Mouse (Mus musculus): ENCODE data around the gene Nr1h2. TPM values are rescaled to one million over a fixed set of nuclear protein-coding genes. Genes with fewer than 3 reads are reported as not detected.

Gene Nr1h2
- polyA plus RNA-seq, 1 experiment from 2014 or later, result 71.3 TPM

- TF ChIP-seq CTCF (IDR thresholded peaks at IDR 0.05; ENCODE audit: low read depth), result no peak
- H3K4me1 ChIP-seq (replicated peaks; ENCODE audit: control insufficient read depth, insufficient read depth, low read length), result peaks cover 3% of the 10 kb centered on the region; the same call in 1 of the 2 replicates
These were observed 29.2 kb downstream of the Nr1h2 start, which contains the start of gene Mybpc2 for GRCm38 (mm10) chr7:44524502-44524901. TSS of gene Mybpc2 (minus strand) at chr7:44524656.

DNA sequence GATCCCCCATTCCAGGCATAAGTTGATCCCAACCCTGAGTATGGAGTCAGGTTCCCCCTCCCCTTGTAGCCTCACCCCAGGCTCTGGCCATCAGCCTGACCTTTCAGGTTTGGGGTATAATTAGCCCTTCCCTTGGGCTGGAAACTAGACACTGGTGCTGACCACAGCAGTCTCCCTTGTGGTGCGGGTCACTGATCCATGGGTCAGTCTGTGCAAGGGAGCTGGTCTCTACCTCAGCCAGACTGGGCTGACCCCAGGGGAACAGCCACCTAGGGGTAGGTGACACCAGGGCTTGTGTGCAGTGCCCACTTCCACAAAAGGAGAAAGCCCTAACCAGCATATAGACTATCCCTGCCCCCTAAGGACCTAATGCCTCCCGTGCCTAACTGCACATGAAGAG is 30.7 kb downstream of the Nr1h2 start:
- no peaks in the 10 kb centered on the region for H3K9me3 ChIP-seq (ENCODE audit: control insufficient read depth)
- H3K4me2 ChIP-seq (replicated peaks; ENCODE audit: low read depth), result no peak overlapping the region
- H3K4me3 ChIP-seq (ENCODE audit: low read depth, low read length), result no peak overlapping the region
- H3K9ac ChIP-seq (ENCODE audit: low read depth, low read length), result no peak overlapping the region
- peaks cover 21% of the 10 kb centered on the region for H3K27me3 ChIP-seq (replicated peaks; ENCODE audit: control insufficient read depth, insufficient read depth, low read length)
- H3K27ac ChIP-seq (ENCODE audit: low read depth, low read length), result no peak overlapping the region
- no peak for TF ChIP-seq CTCF (IDR thresholded peaks at IDR 0.05; ENCODE audit: low read depth)
- ATAC-seq, result no peak
- 75% methylated on average over 2 of the region's 2 CpGs for WGBS
- peaks cover 3% of the 10 kb centered on the region; the same call in 1 of the 2 replicates for H3K4me1 ChIP-seq (replicated peaks; ENCODE audit: control insufficient read depth, insufficient read depth, low read length)
- no peaks in the 10 kb centered on the region for H3K36me3 ChIP-seq (ENCODE audit: control insufficient read depth, insufficient read depth)

More at GRCm38 (mm10) chr7:44524502-44524901, 29.2 kb downstream of the Nr1h2 start, which contains the start of gene Mybpc2:
- 41% methylated on average over 12 of the region's 12 CpGs for WGBS
- peak within 1 kb of the TSS; percentile 2; the same call in 1 of the 2 replicates for H3K4me3 ChIP-seq (ENCODE audit: low read depth, low read length)
- peaks cover 18% of the 10 kb centered on the region for H3K27me3 ChIP-seq (replicated peaks; ENCODE audit: control insufficient read depth, insufficient read depth, low read length)
- no peak for ATAC-seq
- H3K27ac ChIP-seq (ENCODE audit: low read depth, low read length), result no peak within 1 kb of the TSS
- H3K9me3 ChIP-seq (ENCODE audit: control insufficient read depth), result no peaks in the 10 kb centered on the region
- H3K4me2 ChIP-seq (replicated peaks; ENCODE audit: low read depth), result peak within 1 kb of the TSS; percentile 55
- no peaks in the 10 kb centered on the region for H3K36me3 ChIP-seq (ENCODE audit: control insufficient read depth, insufficient read depth)
- peak within 1 kb of the TSS; percentile 26; the same call in 1 of the 2 replicates for H3K9ac ChIP-seq (ENCODE audit: low read depth, low read length)

- Histone ChIP-seq H3K4me3 (ENCODE audit: low read depth, low read length) (no peak overlapping the region), H3K27me3 (replicated peaks; ENCODE audit: control insufficient read depth, insufficient read depth, low read length) (peaks cover 21% of the 10 kb centered on the region), H3K36me3 (ENCODE audit: control insufficient read depth, insufficient read depth) (no peaks in the 10 kb centered on the region), H3K4me1 (replicated peaks; ENCODE audit: control insufficient read depth, insufficient read depth, low read length) (no peaks in the 10 kb centered on the region; the same call in 1 of the 2 replicates), H3K9me3 (ENCODE audit: control insufficient read depth) (no peaks in the 10 kb centered on the region), H3K27ac (ENCODE audit: low read depth, low read length) (no peak overlapping the region), H3K4me2 (replicated peaks; ENCODE audit: low read depth) (peak overlapping the region; percentile 46), H3K9ac (ENCODE audit: low read depth, low read length) (no peak overlapping the region)
- TF ChIP-seq CTCF (IDR thresholded peaks at IDR 0.05; ENCODE audit: low read depth), result peak; percentile 91
- no peak for ATAC-seq
- WGBS, result 2% methylated on average over 20 of the region's 20 CpGs
These were observed 32.0 kb downstream of the Nr1h2 start for GRCm38 (mm10) chr7:44521710-44522109.

- no peak overlapping the region for H3K27ac ChIP-seq (ENCODE audit: low read depth, low read length)
- H3K9me3 ChIP-seq (ENCODE audit: control insufficient read depth), result no peaks in the 10 kb centered on the region
- no peak overlapping the region for H3K4me2 ChIP-seq (replicated peaks; ENCODE audit: low read depth)
- no peak overlapping the region for H3K9ac ChIP-seq (ENCODE audit: low read depth, low read length)
- H3K27me3 ChIP-seq (replicated peaks; ENCODE audit: control insufficient read depth, insufficient read depth, low read length), result peaks cover 21% of the 10 kb centered on the region
- no peak for TF ChIP-seq CTCF (IDR thresholded peaks at IDR 0.05; ENCODE audit: low read depth)
- H3K36me3 ChIP-seq (ENCODE audit: control insufficient read depth, insufficient read depth), result no peaks in the 10 kb centered on the region
- ATAC-seq, result no peak
- H3K4me3 ChIP-seq (ENCODE audit: low read depth, low read length), result no peak overlapping the region
- 68% methylated on average over 3 of the region's 3 CpGs for WGBS
- no peaks in the 10 kb centered on the region; the same call in 1 of the 2 replicates for H3K4me1 ChIP-seq (replicated peaks; ENCODE audit: control insufficient read depth, insufficient read depth, low read length)
These were observed 32.8 kb downstream of the Nr1h2 start for GRCm38 (mm10) chr7:44520990-44521389.

GRCm38 (mm10) chr7:44519240-44519913 is 34.4 kb downstream of the Nr1h2 start:
- H3K36me3 ChIP-seq (ENCODE audit: control insufficient read depth, insufficient read depth), result no peaks in the 10 kb centered on the region
- no peak overlapping the region for H3K9ac ChIP-seq (ENCODE audit: low read depth, low read length)
- peak; percentile 30 for TF ChIP-seq CTCF (IDR thresholded peaks at IDR 0.05; ENCODE audit: low read depth)
- H3K27ac ChIP-seq (ENCODE audit: low read depth, low read length), result no peak overlapping the region
- WGBS, result 62% methylated on average over 9 of the region's 9 CpGs
- peaks cover 15% of the 10 kb centered on the region for H3K27me3 ChIP-seq (replicated peaks; ENCODE audit: control insufficient read depth, insufficient read depth, low read length)
- no peak overlapping the region for H3K4me3 ChIP-seq (ENCODE audit: low read depth, low read length)
- no peaks in the 10 kb centered on the region for H3K9me3 ChIP-seq (ENCODE audit: control insufficient read depth)
- no peak overlapping the region for H3K4me2 ChIP-seq (replicated peaks; ENCODE audit: low read depth)
- H3K4me1 ChIP-seq (replicated peaks; ENCODE audit: control insufficient read depth, insufficient read depth, low read length), result no peaks in the 10 kb centered on the region; the same call in 1 of the 2 replicates
- no peak for ATAC-seq

GRCm38 (mm10) chr7:44507491-44507890 is 46.3 kb downstream of the Nr1h2 start:
- no peak overlapping the region for H3K4me3 ChIP-seq (ENCODE audit: low read depth, low read length)
- H3K36me3 ChIP-seq (ENCODE audit: control insufficient read depth, insufficient read depth), result no peaks in the 10 kb centered on the region
- H3K27ac ChIP-seq (ENCODE audit: low read depth, low read length), result no peak overlapping the region
- ATAC-seq, result no peak
- 0 out of 2 replicates have a peak, but pooled peaks cover 3% of the 10 kb centered on the region for H3K9me3 ChIP-seq (ENCODE audit: control insufficient read depth)
- H3K4me2 ChIP-seq (replicated peaks; ENCODE audit: low read depth), result no peak overlapping the region
- H3K27me3 ChIP-seq (replicated peaks; ENCODE audit: control insufficient read depth, insufficient read depth, low read length), result no peaks in the 10 kb centered on the region
- TF ChIP-seq CTCF (IDR thresholded peaks at IDR 0.05; ENCODE audit: low read depth), result no peak
- no peaks in the 10 kb centered on the region for H3K4me1 ChIP-seq (replicated peaks; ENCODE audit: control insufficient read depth, insufficient read depth, low read length)
- H3K9ac ChIP-seq (ENCODE audit: low read depth, low read length), result no peak overlapping the region
